Mouse (Mus musculus) midbrain, embryonic 15.5 days (tissue): ENCODE measurements at regions not wholly inside any gene's neighbourhood (a gene's known extent, or its start where the extent isn't known, plus 50 kb on each side); places are given as distances from the start of the nearest gene placed in this dataset.

ENCODE experiments used
- ATAC-seq: fragments of 200-750 bp; cut with Nextera tagmentation; replicated peaks from 2 replicates; pipeline ENCODE4 v1.8.0; 2017; ENCODE audit warnings: moderate TSS enrichment
- H3K27ac ChIP-seq: fragments of 300-500 bp; sonication (generic); 2 replicates; pipeline ENCODE4 v1.5.1; 2015; ENCODE audit warnings: mild to moderate bottlenecking, inconsistent platforms
- H3K27me3 ChIP-seq: fragments of 300-500 bp; sonication (generic); replicated peaks from 2 replicates; pipeline ENCODE4 v1.6.1; 2015; ENCODE audit warnings: inconsistent platforms
- H3K36me3 ChIP-seq: fragments of 300-500 bp; sonication (generic); replicated peaks from 2 replicates; pipeline ENCODE4 v1.6.1; 2015; ENCODE audit warnings: inconsistent platforms
- H3K4me1 ChIP-seq: fragments of 300-500 bp; sonication (generic); 2 replicates; pipeline ENCODE4 v1.6.1; 2015; ENCODE audit warnings: inconsistent platforms
- H3K4me2 ChIP-seq: fragments of 300-500 bp; sonication (generic); 2 replicates; pipeline ENCODE4 v1.6.1; 2015; ENCODE audit warnings: inconsistent platforms, mild to moderate bottlenecking, moderate library complexity
- H3K4me3 ChIP-seq: fragments of 300-500 bp; sonication (generic); 2 replicates; pipeline ENCODE4 v1.5.1; 2015; ENCODE audit warnings: mild to moderate bottlenecking, inconsistent platforms
- H3K9ac ChIP-seq: fragments of 300-500 bp; sonication (generic); 2 replicates; pipeline ENCODE4 v1.6.1; 2015; ENCODE audit warnings: mild to moderate bottlenecking, inconsistent platforms
- H3K9me3 ChIP-seq: fragments of 300-500 bp; sonication (generic); 2 replicates; pipeline ENCODE4 v1.6.1; 2016; ENCODE audit warnings: inconsistent platforms
- WGBS: fragments of 180-500 bp; shearing (Covaris S2); methylation state at CpG from one replicate; pipeline ENCODE4 v1.1.7; 2015; ENCODE audit warnings: mixed read lengths; 5-methylcytosine and 5-hydroxymethylcytosine counted together

GRCm38 (mm10) chr10:93361654-93362195 is 50.8 kb upstream of the Elk3 start:
- Histone ChIP-seq H3K9me3 (no peaks in the 10 kb centered on the region), H3K4me2 (no peak overlapping the region), H3K27me3 (no peaks in the 10 kb centered on the region), H3K4me3 (no peak overlapping the region), H3K27ac (no peak overlapping the region), H3K36me3 (no peaks in the 10 kb centered on the region), H3K9ac (no peak overlapping the region), H3K4me1 (no peaks in the 10 kb centered on the region)
- WGBS, result 84% methylated on average over 9 of the region's 9 CpGs
- ATAC-seq, result no peak

GRCm38 (mm10) chr10:93364108-93364793 is 53.3 kb upstream of the Elk3 start:
- H3K4me2 ChIP-seq, result no peak overlapping the region
- H3K27me3 ChIP-seq, result no peaks in the 10 kb centered on the region
- no peaks in the 10 kb centered on the region for H3K9me3 ChIP-seq
- no peaks in the 10 kb centered on the region for H3K4me1 ChIP-seq
- no peak overlapping the region for H3K9ac ChIP-seq
- no peak overlapping the region for H3K27ac ChIP-seq
- no peak for ATAC-seq
- H3K36me3 ChIP-seq, result no peaks in the 10 kb centered on the region
- no peak overlapping the region for H3K4me3 ChIP-seq
- WGBS, result 48% methylated on average over 3 of the region's 3 CpGs

GRCm38 (mm10) chr10:93364881-93365280 is 53.9 kb upstream of the Elk3 start:
- WGBS, result 85% methylated on average over 7 of the region's 7 CpGs

GRCm38 (mm10) chr10:93365318-93365717 is 54.4 kb upstream of the Elk3 start:
- no peaks in the 10 kb centered on the region for H3K36me3 ChIP-seq
- no peak for ATAC-seq
- 58% methylated on average over 6 of the region's 6 CpGs for WGBS

More at GRCm38 (mm10) chr10:93364881-93365280, 53.9 kb upstream of the Elk3 start:
- Histone ChIP-seq H3K27ac (no peak overlapping the region), H3K4me1 (no peaks in the 10 kb centered on the region), H3K4me2 (no peak overlapping the region), H3K9ac (no peak overlapping the region), H3K27me3 (no peaks in the 10 kb centered on the region), H3K9me3 (no peaks in the 10 kb centered on the region), H3K36me3 (no peaks in the 10 kb centered on the region), H3K4me3 (no peak overlapping the region)
- ATAC-seq, result no peak

GRCm38 (mm10) chr10:93365824-93366223 is 54.9 kb upstream of the Elk3 start:
- H3K27me3 ChIP-seq, result no peaks in the 10 kb centered on the region
- H3K4me2 ChIP-seq, result no peak overlapping the region
- no peak overlapping the region for H3K9ac ChIP-seq
- no peaks in the 10 kb centered on the region for H3K36me3 ChIP-seq
- H3K4me1 ChIP-seq, result no peaks in the 10 kb centered on the region
- 81% methylated on average over 5 of the region's 5 CpGs for WGBS
- H3K9me3 ChIP-seq, result no peaks in the 10 kb centered on the region
- ATAC-seq, result no peak
- no peak overlapping the region for H3K4me3 ChIP-seq
- H3K27ac ChIP-seq, result no peak overlapping the region

More at GRCm38 (mm10) chr10:93365318-93365717, 54.4 kb upstream of the Elk3 start:
- H3K4me3 ChIP-seq, result no peak overlapping the region
- H3K9me3 ChIP-seq, result no peaks in the 10 kb centered on the region
- no peaks in the 10 kb centered on the region for H3K4me1 ChIP-seq
- H3K27ac ChIP-seq, result no peak overlapping the region
- H3K27me3 ChIP-seq, result no peaks in the 10 kb centered on the region
- no peak overlapping the region for H3K4me2 ChIP-seq
- no peak overlapping the region for H3K9ac ChIP-seq

- Histone ChIP-seq H3K4me3 (no peak overlapping the region), H3K27ac (no peak overlapping the region), H3K4me1 (peaks cover under 1% of the 10 kb centered on the region; the same call in 1 of the 2 replicates), H3K36me3 (no peaks in the 10 kb centered on the region), H3K9me3 (no peaks in the 10 kb centered on the region), H3K27me3 (no peaks in the 10 kb centered on the region), H3K9ac (no peak overlapping the region), H3K4me2 (no peak overlapping the region)
- ATAC-seq, result no peak
- 79% methylated on average over 3 of the region's 3 CpGs for WGBS
Observed at GRCm38 (mm10) chr10:93369737-93370136, 58.8 kb upstream of the Elk3 start.

GRCm38 (mm10) chr10:93370331-93370730 is 59.4 kb upstream of the Elk3 start:
- Histone ChIP-seq H3K9me3 (no peaks in the 10 kb centered on the region), H3K4me2 (no peak overlapping the region), H3K27ac (no peak overlapping the region), H3K4me1 (peaks cover 3% of the 10 kb centered on the region; the same call in 1 of the 2 replicates), H3K27me3 (no peaks in the 10 kb centered on the region), H3K9ac (no peak overlapping the region), H3K36me3 (no peaks in the 10 kb centered on the region), H3K4me3 (no peak overlapping the region)
- no peak for ATAC-seq
- WGBS, result 79% methylated on average over 6 of the region's 6 CpGs

GRCm38 (mm10) chr10:93372281-93372680 is 61.3 kb upstream of the Elk3 start:
- Histone ChIP-seq H3K4me1 (peaks cover 3% of the 10 kb centered on the region; the same call in 1 of the 2 replicates), H3K4me3 (no peak overlapping the region), H3K27ac (no peak overlapping the region), H3K9me3 (no peaks in the 10 kb centered on the region), H3K9ac (no peak overlapping the region), H3K36me3 (no peaks in the 10 kb centered on the region), H3K4me2 (no peak overlapping the region), H3K27me3 (no peaks in the 10 kb centered on the region)
- 89% methylated on average over 7 of the region's 7 CpGs for WGBS
- no peak for ATAC-seq

- H3K4me1 ChIP-seq, result peaks cover 3% of the 10 kb centered on the region; the same call in 1 of the 2 replicates
- no peak overlapping the region for H3K27ac ChIP-seq
- no peak overlapping the region for H3K4me2 ChIP-seq
- ATAC-seq, result no peak
- no peaks in the 10 kb centered on the region for H3K9me3 ChIP-seq
- WGBS, result 92% methylated on average over 5 of the region's 5 CpGs
- H3K27me3 ChIP-seq, result no peaks in the 10 kb centered on the region
- no peak overlapping the region for H3K4me3 ChIP-seq
- no peak overlapping the region for H3K9ac ChIP-seq
- H3K36me3 ChIP-seq, result no peaks in the 10 kb centered on the region
Observed at GRCm38 (mm10) chr10:93373265-93373664, 62.3 kb upstream of the Elk3 start.

GRCm38 (mm10) chr10:93373954-93374689 is 63.2 kb upstream of the Elk3 start:
- H3K4me3 ChIP-seq, result no peak overlapping the region
- H3K27ac ChIP-seq, result peak overlapping the region; percentile 13; the same call in 1 of the 2 replicates
- H3K4me2 ChIP-seq, result no peak overlapping the region
- no peak overlapping the region for H3K9ac ChIP-seq
- no peaks in the 10 kb centered on the region for H3K27me3 ChIP-seq
- WGBS, result 51% methylated on average over 6 of the region's 6 CpGs
- peaks cover 3% of the 10 kb centered on the region; the same call in 1 of the 2 replicates for H3K4me1 ChIP-seq
- ATAC-seq, result no peak
- no peaks in the 10 kb centered on the region for H3K36me3 ChIP-seq
- no peaks in the 10 kb centered on the region for H3K9me3 ChIP-seq

- 76% methylated on average over 2 of the region's 2 CpGs for WGBS
- Histone ChIP-seq H3K9me3 (no peaks in the 10 kb centered on the region), H3K4me1 (peaks cover 3% of the 10 kb centered on the region; the same call in 1 of the 2 replicates), H3K4me2 (no peak overlapping the region), H3K4me3 (no peak overlapping the region), H3K27ac (no peak overlapping the region), H3K27me3 (no peaks in the 10 kb centered on the region), H3K36me3 (no peaks in the 10 kb centered on the region), H3K9ac (no peak overlapping the region)
- ATAC-seq, result no peak
Observed at GRCm38 (mm10) chr10:93374690-93374994, 63.7 kb upstream of the Elk3 start.

- H3K4me1 ChIP-seq, result peaks cover 3% of the 10 kb centered on the region; the same call in 1 of the 2 replicates
- no peaks in the 10 kb centered on the region for H3K9me3 ChIP-seq
- no peak overlapping the region for H3K27ac ChIP-seq
- WGBS, result 69% methylated on average over 13 of the region's 13 CpGs
- no peak for ATAC-seq
- no peak overlapping the region for H3K9ac ChIP-seq
- H3K27me3 ChIP-seq, result no peaks in the 10 kb centered on the region
- no peak overlapping the region for H3K4me2 ChIP-seq
- H3K36me3 ChIP-seq, result no peaks in the 10 kb centered on the region
- no peak overlapping the region for H3K4me3 ChIP-seq
Observed at GRCm38 (mm10) chr10:93375007-93375711, 64.2 kb upstream of the Elk3 start.
